Mouse (Mus musculus): ENCODE measurements at regions not wholly inside any gene's neighbourhood (a gene's known extent, or its start where the extent isn't known, plus 50 kb on each side); places are given as distances from the start of the nearest gene placed in this dataset.
A peak's percentile ranks its signal among the peaks of the same experiment; 100 is the strongest.

DNA sequence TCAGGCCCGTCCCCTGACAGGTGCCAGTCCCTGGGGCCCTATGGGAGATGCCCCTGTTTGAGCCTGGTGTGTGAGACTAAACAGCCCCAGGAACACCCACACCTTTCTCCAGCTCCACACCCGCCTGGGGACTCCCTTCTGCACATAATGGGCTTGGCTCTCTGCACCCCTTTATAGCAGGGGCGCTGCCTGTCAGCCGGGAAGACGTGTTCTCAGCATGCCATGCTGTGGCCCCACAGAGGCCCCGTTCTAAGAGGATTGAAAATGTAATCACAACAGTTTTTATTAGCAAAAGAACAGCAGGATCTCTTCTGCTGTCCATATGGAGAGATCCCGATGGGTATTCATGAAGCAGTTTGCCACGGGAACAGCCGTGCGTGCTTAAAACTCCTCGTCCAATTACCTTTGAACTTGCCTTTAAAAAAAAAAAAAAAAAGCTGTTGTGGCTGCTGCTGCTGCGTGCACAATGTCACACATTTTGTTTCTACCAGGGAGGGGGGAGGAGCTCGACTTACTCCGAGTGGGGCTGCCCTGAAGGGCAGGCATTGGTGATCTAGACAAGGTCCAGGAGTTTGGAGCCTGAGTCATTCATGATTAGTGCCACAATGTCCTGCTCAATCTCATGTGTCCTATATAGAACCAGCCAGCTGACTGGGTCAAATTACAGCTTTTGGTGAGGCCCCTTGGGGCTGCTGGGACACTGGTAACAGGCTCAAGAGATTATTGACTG lies 119.7 kb downstream of the Rps24 start:
- TF ChIP-seq POLR2A (IDR thresholded peaks at IDR 0.05; ENCODE audit: borderline replicate concordance, extremely low read depth, insufficient read depth, insufficient read length, poor library complexity, severe bottlenecking) (no peak), CTCF (IDR thresholded peaks at IDR 0.05; ENCODE audit: borderline replicate concordance, extremely low read depth, insufficient read depth, insufficient read length) (no peak)
- DNase-seq (ENCODE audit: low read depth) = peak; percentile 87

DNA sequence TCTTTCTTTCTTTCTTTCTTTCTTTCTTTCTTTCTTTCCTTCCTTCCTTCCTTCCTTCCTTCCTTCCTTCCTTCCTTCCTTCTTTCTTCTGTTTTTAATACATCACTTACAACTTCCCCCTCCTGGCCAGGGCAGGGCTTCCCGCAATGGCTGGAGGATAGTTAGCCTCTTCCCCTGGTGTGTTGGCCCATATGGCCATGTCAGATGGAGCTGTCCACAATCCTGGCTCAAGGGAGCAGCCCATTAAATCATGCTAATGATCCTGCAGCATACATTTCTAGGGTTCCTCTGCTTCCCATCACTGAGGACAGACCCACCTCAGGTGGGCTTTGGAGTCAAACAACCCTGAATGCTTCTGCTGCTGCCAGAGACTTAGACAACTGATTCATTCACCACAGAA lies 121.4 kb downstream of the Rps24 start:
- no peak for DNase-seq (ENCODE audit: low read depth)

DNA sequence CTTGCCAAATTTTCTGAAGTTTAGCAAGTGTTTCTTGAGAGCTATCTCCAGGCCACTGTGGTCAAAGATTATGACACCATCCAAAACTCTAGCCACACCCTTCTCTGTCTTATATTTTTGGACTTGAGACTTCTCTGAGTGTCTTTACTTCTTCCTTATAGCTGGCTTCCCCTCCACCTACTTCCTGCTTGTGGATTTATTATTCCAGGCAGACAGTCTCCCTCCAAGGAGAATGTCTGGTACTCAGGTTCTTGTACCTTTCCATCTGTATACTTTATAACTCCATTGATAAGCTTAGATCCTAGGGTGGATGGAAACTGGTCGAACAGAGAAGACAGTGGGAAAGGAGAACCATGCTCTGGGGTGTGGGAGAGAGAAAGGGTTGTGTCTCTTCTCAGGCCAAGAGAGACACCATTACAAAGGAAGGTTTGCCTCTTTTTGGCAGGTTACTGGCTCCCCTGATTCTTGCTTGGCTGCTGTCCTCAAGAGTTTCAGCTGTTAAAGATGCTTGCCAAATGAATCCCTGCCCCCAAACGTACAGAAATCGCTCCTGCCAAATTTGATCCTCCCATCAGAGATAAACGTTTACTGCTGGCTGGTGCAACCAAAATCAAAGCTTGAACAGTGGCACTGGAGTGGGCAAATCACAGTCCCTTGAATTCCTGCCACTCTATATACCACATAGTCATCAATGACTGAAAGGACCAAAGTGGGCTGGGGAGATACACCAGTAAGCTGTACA lies 125.5 kb downstream of the Rps24 start:
- DNase-seq (ENCODE audit: low read depth) = peak; percentile 87
- TF ChIP-seq POLR2A (IDR thresholded peaks at IDR 0.05; ENCODE audit: borderline replicate concordance, extremely low read depth, insufficient read depth, insufficient read length, poor library complexity, severe bottlenecking) = no peak
- TF ChIP-seq CTCF (IDR thresholded peaks at IDR 0.05; ENCODE audit: borderline replicate concordance, extremely low read depth, insufficient read depth, insufficient read length) = no peak

More for the DNA sequence above, 121.4 kb downstream of the Rps24 start:
- TF ChIP-seq CTCF (IDR thresholded peaks at IDR 0.05; ENCODE audit: borderline replicate concordance, extremely low read depth, insufficient read depth, insufficient read length) (no peak), POLR2A (IDR thresholded peaks at IDR 0.05; ENCODE audit: borderline replicate concordance, extremely low read depth, insufficient read depth, insufficient read length, poor library complexity, severe bottlenecking) (no peak)

DNA sequence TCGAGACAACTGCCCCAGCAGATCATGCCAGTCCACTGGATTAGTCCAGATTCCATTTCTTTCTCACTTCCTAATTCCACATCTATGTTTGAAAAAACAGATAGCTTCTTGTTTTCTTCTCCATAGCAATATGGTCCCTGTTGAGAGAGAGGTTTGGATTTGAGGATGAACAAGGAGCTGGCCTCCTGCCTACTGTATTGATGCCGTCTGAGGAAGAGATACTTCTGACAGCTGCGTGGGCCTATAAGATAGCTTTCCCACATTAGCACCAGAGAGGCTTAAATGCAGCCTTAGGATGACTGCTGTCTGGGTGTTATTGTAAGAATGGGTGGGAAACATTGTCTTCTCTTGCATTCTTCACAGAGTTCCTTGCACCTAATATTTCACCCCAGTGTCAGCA lies 128.9 kb downstream of the Rps24 start:
- peak; percentile 48 for DNase-seq (ENCODE audit: low read depth)
- TF ChIP-seq POLR2A (IDR thresholded peaks at IDR 0.05; ENCODE audit: borderline replicate concordance, extremely low read depth, insufficient read depth, insufficient read length, poor library complexity, severe bottlenecking) (no peak), CTCF (IDR thresholded peaks at IDR 0.05; ENCODE audit: borderline replicate concordance, extremely low read depth, insufficient read depth, insufficient read length) (no peak)

DNA sequence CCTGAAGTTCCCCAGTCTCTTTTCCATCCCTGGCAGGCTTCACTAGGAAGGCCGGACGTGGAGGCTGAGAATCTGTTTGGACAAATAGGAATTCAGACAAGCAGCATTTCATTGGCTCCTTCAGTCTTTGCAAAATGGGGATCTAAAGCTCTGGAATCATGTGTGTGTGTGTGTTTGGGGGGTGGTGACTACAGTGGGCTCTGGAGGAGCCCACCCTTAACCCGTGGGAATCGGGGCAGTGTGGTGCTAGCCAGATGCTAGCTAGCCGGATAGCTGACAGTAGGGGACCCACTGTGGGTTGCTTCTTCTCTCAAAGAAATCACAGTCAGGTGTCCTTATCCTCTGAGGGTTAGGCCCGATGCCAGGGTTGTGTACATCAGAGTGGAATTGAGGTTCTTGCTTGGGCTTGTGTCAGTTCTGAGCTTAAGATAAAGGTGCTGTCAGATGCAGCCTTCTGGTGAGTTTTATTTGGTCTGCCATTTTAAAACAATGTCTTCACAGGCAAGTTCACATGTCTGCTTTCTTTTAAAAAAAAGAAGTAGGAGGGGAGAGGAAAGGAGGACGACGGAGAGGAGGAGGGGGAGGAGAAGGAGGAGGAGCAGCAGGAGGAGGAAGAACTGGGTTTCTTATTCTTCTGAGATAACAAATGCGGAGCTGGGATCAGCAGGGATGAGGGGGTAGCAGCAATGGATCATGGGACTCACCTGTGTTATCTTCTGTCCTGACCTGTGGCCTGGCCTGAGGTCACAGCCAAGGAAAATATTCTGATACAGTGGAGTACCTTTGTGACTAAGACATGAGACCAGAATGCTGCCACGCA lies 129.6 kb downstream of the Rps24 start:
- DNase-seq (ENCODE audit: low read depth) = peak; percentile 84
- TF ChIP-seq CTCF (IDR thresholded peaks at IDR 0.05; ENCODE audit: borderline replicate concordance, extremely low read depth, insufficient read depth, insufficient read length) (no peak), POLR2A (IDR thresholded peaks at IDR 0.05; ENCODE audit: borderline replicate concordance, extremely low read depth, insufficient read depth, insufficient read length, poor library complexity, severe bottlenecking) (no peak)

DNA sequence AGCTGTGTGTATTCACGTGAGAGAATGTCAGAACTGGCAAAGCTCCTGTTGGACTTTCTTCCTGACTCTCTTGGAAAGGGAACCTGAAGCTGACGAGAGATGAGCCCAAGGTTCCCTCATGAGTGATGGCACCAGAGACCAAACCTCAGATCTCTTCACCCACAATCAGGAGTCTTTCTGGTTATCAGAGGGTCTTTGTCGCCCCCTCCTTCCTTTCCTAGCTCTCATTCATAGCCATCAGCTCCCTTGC lies 130.1 kb downstream of the Rps24 start:
- TF ChIP-seq CTCF (IDR thresholded peaks at IDR 0.05; ENCODE audit: borderline replicate concordance, extremely low read depth, insufficient read depth, insufficient read length) = no peak
- no peak for TF ChIP-seq POLR2A (IDR thresholded peaks at IDR 0.05; ENCODE audit: borderline replicate concordance, extremely low read depth, insufficient read depth, insufficient read length, poor library complexity, severe bottlenecking)
- no peak for DNase-seq (ENCODE audit: low read depth)

DNA sequence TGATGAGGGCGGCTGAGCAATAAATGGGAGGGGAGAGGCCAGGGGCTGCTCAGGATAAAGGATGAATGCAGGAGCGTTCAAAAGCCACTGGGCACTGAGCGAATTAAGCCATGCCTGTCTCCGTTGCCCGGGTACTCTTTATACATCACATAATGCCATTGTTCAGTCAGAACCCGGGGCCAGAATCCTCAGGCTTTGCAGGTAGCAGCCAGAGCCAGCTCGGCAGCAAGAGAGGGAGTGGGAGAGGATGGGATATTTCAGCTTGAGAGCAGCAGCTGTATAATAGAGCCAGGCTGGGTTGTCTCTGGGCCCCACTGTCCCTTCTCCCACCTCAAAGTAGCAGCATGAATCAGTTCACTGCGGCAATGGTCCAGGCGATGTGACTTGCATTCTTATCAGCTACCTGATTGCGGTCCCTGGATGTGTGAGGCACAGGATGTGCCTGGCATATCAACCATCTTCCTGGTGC lies 130.5 kb downstream of the Rps24 start:
- TF ChIP-seq POLR2A (IDR thresholded peaks at IDR 0.05; ENCODE audit: borderline replicate concordance, extremely low read depth, insufficient read depth, insufficient read length, poor library complexity, severe bottlenecking) (peak; percentile 29; the same call in 1 of the 2 replicates), CTCF (IDR thresholded peaks at IDR 0.05; ENCODE audit: borderline replicate concordance, extremely low read depth, insufficient read depth, insufficient read length) (no peak)
- DNase-seq (ENCODE audit: low read depth) = peak; percentile 98

DNA sequence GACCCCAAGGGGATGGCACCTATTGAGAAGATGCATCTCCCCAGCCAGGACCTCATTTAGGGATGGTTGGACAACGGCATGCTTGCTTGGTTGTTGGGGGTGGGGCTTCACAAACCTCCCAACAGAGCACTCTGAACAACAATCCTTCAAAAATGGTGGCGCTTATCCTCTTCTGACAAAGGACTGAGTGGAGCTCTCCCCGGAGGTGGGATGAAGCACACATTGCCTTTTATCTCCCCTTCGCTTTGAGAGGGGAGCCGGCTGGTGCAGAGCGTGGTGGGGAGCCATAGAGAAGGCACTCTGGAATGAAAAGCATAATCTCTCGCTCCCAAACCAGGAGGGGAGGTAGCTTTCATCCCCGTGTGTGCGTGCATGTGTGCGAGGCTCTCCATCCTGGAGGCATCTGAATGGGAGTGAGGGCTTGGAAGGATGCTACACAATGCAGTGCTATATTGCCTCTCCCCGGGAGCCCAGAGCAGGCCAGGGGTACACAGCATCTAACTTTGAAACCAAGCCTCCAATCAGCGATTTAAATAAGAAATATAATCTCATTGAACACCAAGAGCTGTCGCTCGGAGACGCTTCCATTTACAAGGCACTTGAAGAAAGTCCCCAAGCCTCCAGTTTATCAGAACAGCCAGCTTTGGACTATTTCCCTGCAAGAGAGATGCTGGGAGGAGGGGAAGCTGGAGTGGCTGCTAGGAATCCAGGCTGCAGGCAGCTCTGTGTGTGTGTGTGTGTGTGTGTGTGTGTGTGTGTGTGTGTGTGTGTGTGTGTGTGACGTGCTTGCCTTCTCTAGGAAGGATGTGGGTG lies 131.5 kb downstream of the Rps24 start:
- peak; percentile 94 for DNase-seq (ENCODE audit: low read depth)

DNA sequence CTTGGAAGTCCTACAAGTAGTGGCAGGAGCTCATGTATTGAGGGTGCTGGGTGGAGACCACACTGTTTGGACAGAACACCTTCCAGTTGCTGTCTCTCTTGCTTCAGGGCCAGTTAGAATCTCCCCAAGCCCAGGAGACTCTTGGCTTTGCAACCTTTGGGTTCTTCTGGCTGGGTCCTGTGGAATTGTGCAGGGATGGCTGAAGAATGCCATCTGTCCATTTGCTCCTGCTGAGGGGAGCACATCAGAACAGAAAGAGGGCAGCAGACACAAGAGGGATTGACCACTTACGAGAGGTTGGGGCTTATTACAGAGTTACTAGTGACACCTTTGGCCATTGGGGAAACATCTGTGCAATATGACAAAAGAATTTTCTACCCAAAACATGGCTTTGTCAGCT lies 145.1 kb downstream of the Rps24 start:
- TF ChIP-seq CTCF (IDR thresholded peaks at IDR 0.05; ENCODE audit: borderline replicate concordance, extremely low read depth, insufficient read depth, insufficient read length) = no peak
- TF ChIP-seq POLR2A (IDR thresholded peaks at IDR 0.05; ENCODE audit: borderline replicate concordance, extremely low read depth, insufficient read depth, insufficient read length, poor library complexity, severe bottlenecking) = no peak
- DNase-seq (ENCODE audit: low read depth) = no peak

More for the DNA sequence above, 131.5 kb downstream of the Rps24 start:
- no peak for TF ChIP-seq CTCF (IDR thresholded peaks at IDR 0.05; ENCODE audit: borderline replicate concordance, extremely low read depth, insufficient read depth, insufficient read length)
- TF ChIP-seq POLR2A (IDR thresholded peaks at IDR 0.05; ENCODE audit: borderline replicate concordance, extremely low read depth, insufficient read depth, insufficient read length, poor library complexity, severe bottlenecking) = 0 out of 2 replicates have a peak, but pooled peaks have one; percentile 32

DNA sequence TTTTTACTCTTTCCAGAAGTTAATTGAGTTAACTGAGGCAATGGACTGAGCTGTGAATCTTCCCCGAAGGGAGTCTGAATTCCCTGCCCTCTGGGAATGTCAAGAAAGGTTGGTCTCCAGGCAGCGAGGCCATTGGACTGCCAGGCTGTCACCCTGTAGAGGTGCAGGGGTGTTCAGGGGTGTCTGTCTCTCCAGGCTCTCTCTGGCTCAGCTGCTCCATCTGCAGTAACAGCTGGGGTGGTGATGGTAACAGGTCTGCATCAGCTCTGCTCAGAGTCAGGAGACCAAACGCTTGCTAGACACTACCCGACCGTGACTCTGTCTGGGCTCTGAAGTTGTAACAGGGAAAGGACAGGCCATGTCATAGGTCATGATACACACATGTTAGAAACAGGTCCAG lies 154.9 kb downstream of the Rps24 start:
- TF ChIP-seq POLR2A (IDR thresholded peaks at IDR 0.05; ENCODE audit: borderline replicate concordance, extremely low read depth, insufficient read depth, insufficient read length, poor library complexity, severe bottlenecking) (no peak), CTCF (IDR thresholded peaks at IDR 0.05; ENCODE audit: borderline replicate concordance, extremely low read depth, insufficient read depth, insufficient read length) (no peak)
- DNase-seq (ENCODE audit: low read depth) = no peak

All from brain, embryonic 14.5 days (tissue).